Mouse (Mus musculus): ENCODE data around the gene Ajm1.

Ajm1 gene

DNA sequence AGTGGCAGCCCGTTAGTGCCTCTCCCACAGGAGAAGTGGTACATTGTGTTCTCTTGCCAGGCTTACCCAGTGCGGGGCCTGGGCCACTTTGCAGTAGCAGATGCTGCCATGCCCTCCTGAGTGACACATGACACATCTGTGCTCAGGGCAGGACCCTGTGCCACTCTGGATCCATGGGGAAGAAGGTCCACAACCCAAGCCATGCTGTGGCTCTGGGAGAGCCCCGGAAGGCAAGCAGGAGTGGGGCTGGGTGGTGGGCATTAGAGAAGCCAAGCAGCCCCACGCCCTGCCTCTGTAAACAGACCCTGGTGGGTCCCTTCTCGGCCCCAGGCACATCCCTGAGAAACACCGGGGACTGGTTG, 1.5 kb upstream of the Ajm1 start:
- DNase-seq = no peak

DNA sequence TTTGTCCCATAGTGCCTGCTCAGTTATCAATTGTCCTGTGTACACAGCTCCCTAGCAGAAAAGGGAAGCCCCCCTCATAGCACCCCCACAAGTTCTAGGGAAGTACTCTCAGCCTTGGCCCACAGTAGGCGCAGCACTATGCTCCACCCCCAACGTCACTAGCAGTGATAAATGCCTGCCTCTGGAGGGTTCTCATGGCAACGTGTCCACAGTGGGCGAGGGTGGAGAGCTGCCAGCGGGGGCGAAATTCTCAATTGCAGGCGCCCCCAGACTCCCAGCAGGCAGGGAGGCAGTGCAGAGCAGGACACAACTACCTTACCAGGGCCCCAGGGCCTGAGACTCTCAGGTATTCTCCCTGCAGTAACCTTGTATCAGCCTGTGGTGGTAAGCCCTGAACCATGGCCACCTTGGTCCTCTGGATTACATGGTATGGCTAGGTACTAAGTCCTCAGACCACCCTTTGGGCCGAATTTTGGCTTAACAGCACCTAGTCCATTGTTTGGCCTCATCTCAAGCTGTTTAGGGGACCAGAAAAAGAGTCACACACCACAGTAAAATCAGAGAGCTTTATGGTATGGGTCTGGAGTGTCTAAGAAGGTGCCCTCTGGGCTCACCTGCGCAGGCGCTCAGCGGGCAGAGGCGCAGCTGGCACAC, 1.0 kb upstream of the Ajm1 start:
- no peak for DNase-seq

DNA sequence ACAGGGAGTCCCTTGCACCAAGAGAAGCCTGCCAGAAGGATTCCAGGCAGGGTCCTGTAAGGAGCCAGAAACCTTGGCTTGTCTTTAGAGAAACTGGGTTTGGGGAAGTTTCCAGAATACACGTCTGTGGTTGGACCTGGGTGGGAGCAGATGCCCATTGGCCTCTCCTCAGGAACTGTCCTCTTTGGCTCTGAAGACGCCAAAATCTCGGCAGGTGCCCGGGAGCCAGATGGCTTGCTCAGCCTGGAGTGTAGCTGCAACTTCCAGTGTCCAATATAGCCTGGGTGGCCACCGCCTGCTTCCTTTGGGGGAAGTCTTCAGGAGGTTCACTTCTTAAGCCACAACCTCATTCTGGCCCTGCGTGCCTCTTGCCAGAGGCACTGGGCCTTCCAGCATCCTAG, 344 bp upstream of the Ajm1 start:
- DNase-seq = no peak

DNA sequence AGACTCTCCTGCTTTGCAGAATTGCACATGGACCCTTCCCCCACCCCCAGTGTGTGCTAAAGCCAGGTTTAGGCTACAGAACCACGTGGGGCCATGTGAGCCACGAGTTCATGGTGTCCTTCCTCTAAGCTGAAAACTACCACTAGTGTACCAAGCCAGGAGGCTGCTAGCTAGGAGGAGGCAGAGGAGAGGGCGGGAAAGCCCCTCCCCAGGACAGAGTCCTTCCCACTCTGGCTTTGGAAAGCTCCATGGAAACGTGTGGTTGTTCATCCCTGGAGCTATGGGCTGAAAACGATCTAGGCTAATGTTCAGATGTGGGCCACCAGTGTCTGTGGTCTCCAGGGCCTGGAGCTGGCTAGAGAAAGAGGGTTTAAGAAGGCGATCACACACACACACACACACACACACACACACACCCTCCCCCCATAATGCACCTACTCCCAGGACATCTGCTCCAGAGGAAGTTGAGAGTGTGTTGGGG, 896 bp downstream of the Ajm1 start:
- DNase-seq = no peak

DNA sequence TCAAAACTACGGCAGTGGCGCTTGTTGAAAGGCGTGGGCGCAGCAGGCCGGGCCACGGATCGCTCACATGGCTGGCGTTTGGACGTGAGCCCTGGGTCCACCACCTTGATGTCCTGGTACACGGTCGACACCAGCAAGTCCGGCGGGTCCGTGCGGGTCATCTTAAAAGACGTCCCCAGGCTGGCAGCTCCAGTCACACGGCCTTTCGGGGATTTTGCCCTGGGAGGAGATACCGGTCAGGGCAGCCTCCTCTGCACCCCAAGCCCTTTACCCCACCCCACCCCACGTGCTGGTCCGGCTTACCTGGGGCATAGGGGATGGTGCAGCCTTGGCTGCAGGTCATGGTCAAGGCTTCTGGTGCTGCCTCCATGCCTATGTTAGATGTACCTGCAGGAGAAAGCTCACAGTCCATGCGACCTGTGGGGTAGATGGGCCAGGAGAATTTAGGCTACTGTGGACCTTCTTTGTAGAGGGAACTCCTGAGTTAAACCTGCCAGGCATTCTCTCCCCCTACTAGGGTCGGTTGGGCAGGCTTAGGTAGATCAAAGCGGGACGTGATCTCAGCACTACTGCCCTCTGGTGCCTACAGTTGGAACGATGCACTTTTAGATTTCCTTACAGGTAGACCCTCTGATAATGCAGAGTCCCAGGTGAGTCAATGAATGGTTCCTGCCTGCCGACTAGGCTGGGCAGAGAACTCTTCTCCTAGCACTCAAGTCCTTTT, 1.7 kb downstream of the Ajm1 start:
- peak in 1 of 2 experiments; percentile 67 for DNase-seq

DNA sequence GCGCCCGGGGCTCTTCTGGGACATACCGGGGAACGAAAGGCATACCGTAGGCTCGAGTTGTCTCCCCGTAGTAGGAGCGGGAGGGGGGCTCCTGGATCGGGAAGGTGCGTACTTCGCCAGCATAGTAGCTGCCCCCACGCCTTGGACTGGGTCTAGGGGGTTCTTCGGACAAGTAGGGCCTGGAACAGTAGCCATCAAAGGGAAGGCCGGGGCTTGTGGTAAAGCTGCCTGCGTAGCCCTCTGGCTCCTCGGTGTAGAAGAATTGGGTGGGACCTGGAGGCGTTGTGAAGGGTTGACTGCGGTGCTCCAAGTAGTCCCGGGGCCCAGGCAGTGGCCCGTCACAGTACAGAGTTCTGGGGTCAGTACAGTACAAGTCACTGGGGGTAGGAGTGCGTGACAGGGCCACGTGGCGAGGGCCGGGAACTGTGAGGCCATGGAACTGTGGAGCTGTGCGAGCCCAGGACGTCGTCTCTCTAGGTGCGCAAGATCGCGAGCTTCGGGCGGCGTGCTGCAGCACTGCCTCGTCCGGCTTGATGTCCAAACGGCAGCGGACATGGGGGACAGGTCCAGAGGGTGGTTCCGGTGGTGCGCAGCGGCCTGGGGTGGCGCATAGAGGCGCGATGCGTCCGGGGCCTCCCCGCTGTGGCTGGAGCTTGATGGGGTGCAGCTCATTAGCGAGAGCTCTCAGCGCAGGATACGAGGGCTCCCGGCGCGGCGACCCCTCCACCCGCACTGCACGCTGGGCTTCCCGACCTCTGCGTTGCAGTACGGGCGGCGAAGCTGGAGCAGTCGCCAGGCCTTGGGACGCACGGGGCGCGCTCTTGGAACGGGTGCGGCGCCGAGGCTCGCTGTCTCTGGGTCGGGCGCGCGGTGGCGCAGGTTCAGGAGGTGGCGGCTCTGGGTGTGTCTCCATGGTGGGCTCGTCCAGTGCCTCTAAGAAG, 2.5 kb downstream of the Ajm1 start:
- DNase-seq = no peak

DNA sequence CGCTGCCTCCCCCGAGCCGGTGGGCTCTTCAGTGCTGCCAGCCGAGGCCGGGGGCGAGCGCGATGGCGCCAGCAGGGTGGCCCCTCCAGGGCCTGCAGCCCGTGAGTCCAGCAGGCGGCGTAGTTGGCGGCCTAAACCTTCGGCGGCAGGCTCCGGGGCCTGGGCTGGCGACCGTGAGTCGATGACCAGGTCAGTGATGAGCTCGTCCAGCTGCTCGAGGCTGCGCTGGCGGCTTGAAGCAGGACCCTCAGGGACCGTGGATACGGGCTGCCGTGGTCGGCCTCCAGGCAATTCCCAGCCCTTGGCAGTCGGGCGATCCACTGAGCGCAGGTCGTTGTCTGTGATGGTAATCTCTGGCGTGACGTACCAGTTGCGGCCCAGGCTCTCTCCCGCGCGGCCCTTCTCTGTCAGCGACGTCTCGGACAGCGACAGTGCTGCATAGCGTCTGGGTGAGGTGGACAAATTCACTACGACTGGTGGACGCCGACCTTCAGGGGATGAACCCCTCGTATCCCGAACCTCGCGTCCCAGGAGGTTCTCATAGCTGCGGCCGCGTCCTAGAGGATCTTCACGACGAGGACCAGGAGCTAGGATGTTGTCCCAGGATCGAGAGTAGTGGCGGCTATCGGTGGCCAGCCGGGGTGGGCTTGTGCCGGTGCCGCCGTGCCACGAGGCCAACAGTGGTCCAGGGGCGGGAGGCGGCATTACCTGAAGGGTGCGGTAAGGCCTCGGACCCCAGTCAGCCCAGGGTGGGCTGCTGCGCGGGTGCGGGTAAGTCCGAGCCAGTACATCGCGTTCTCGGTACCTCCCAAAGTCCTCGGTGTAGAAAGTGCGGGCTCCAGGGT, 3.4 kb downstream of the Ajm1 start:
- no peak for DNase-seq

DNA sequence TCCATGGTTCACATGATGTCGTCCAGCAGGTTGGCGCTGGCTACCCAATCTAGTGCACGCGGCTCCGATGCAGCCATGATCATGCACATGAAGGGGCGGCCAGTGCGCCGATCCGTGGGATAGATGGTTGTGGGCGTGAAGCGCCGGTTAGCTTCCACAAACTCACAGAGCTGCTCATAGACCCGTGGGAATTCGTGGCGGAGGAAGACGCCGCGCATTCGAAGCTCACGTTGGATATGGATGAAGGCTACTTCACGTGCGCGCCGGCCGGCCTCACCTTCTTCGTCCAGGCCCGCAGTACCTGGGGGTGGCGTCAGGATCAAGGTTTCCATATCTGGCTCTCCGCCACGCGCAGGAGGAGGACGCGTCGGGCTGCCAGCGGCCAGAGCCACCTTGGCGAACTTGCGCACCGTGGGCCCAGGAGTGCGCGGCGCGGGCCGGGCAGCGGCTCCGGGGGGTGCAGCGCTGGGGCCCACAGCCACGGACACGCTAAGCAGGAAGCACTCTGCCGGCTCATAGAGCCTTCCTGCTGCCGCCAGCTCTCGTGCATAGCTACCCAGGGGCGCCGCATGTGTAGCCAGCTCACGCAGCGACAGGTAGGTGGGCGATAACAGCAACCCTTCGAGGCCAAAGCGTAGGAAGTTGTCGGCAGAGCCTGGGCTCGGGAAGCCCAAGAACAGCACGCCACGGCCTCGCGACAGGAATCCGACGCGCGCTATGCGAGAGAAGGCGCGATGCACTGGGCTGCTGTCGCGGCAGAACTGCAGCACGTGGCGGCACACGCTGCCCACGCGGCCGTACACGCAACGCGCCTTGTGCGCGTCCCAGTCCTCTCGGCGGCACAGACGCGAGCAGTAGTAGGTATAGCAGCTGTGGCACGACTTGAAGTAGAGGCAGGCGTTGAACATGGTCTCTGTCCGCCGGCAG, 4.3 kb downstream of the Ajm1 start:
- DNase-seq = no peak

DNA sequence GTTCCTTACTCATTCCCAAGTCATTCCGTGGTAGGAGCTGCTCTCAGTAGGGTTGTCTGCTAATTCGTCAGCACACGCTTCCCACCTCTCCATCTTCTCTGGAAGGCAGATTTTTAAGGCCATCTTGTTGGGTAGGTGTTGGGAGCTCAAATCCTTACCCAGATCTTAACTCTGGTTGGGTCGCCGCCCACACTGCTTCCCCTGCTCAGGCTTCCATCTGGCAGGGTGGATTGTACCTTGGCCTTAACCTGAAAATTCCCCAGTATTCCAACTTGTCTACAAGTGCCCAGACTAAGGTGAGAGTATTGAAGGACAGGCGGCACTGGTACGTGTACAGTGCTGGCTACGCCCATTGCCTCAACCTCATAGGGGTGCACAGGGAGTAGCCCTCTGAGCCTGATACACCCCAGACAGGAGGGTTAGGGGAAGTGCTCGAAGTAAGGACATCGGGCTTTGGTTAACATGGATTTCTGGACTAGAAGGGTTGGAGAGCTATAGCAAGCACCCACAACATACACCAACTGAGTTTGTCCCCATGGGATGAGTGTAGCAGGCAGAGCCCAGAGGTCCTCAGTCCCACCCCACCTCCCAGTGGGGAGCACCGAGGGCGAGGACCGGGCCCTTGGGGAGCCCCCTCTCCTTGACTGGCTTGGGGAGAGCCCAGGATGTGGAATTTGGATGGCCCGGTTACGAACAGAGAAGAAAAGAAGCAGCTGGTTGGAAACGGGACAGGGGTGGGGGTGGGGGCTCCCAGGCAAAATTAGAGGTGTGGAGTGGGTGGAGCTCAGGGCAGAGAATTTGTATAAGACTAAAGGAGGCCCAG, 5.3 kb downstream of the Ajm1 start:
- DNase-seq = no peak

DNA sequence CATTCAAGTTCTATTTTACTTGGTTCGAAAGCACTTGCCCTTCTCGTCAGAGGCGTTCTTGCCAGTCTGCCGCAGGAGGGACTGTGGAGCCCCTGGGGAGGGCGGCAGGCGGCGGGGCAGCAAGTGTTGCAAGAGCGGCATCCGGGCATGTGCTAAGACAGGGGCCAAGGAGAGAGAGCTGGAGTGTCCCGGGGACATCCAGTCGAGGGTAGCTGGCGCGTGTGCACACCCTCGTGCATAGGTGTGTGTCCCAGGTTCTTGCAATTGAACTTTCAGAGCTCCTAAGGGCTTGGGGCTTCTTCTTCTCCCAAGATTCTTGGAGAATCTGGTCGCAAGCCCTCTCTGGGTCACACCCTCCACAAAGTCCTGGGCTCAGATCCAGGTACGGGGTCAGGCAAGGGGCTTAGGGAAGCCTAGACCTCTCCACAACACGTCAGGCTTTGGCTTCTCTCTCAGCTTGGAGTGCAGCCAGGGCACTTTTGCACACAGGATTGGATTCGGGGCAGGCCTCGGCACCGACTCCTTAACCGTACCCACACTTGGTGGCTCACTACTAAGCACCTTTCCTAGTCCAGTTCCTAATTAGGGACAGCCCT, 6.0 kb downstream of the Ajm1 start:
- no peak for DNase-seq

DNA sequence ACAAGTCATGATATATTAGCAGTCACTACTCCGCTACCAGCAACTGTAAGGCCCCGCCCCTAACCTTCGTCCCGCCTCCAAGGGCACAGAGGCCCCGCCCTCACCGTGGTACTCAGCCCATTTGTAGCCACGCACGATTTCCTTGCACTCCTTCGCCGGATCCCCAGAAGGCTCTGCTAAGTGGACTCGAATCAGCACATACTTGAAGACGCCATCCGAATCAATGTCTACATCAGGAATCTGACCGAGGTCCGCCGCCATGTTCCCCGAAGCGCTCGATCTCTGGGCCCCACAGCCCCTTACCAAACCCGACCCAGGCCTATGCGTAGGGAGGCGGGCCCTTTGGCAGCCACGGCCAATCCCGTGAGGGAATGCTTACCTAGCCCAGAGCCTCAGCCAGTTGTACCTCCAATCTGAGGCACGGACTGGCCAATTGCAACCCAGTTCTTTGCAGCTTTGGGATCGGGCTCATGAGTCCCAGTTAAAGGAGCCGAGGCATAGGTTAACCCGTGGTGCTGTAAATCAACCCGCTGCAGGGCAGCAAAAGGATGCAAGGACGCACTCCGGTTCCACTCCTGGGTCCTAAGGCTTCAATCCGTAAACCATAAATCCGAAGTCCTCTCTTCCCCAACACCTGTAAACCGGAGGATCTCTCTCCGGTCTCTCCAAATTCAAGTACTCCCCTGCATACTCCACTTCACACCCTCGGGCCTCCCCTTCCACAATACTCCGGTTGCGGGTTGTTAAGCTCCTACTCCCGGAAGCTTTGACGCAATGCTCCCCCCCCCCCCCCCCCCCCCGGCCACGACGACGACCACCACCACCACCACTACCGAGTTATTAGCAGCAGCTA, 6.8 kb downstream of the Ajm1 start, which contains the start of the genes Mamdc4 and Phpt1:
TSS of gene Mamdc4 (minus strand) at position 267 of the 853 bp plus-strand sequence.
TSS of gene Phpt1 (minus strand) at position 646 of the 853 bp plus-strand sequence.
- DNase-seq = peak; percentile 98

DNA sequence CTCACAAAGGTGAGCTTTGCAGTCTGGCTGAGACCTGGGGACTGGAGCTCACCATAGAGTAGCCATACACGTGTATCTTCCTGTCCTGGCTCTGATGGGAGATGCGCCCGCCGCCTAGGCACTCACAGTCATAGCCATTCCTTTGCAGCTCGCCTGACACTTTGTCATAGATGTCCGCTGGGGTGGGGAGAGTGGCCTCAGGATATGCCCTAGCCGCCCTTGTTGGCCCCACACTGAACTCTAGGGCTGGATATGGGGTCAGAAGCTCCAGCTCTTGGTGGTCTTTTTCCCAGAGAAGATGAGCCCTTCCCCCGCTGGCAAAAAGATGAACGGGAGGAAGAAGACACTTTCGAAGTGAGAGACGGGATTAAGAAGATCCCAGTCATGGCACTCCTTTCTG, 7.4 kb downstream of the Ajm1 start:
- no peak for DNase-seq

DNA sequence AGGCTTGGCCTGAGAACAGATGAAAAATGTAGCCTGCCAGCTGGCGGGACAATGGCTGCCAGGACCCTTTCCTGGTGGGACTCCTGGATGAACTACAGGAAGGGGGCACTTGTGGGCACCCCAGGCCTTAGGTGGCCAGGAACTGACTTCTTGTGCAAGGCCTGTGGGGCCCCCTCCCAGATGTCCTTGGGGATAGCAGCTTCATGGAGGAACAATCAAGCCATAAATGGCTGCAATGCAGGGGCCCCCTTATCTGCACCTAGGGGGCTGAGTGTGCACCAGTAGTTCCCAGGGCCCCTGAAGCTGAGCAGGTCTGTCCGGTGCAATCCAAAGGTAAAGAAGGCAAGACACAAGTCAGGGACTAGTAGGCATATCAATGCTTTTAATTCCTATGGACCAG, 8.5 kb downstream of the Ajm1 start:
- no peak for DNase-seq

DNA sequence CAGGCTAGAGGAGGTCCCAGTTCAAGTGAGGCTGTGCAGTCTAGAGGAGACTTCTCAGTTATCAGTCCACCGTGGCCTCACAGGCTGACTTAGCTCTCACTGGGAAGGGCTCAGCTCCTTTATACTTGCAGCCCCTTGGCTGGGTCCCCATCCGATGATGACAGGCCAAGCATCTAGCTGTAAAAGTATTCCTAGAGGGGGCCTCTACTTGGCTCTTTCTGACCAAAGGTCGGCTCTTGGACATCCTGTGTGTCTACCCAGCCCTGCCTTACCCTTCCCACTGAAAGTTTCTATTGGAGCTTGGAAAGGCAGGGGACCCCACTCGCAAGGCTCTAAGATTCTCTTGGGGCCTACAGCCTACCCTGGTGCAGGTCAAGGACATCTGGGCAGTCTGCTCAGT, 10.3 kb downstream of the Ajm1 start:
- no peak for DNase-seq

DNA sequence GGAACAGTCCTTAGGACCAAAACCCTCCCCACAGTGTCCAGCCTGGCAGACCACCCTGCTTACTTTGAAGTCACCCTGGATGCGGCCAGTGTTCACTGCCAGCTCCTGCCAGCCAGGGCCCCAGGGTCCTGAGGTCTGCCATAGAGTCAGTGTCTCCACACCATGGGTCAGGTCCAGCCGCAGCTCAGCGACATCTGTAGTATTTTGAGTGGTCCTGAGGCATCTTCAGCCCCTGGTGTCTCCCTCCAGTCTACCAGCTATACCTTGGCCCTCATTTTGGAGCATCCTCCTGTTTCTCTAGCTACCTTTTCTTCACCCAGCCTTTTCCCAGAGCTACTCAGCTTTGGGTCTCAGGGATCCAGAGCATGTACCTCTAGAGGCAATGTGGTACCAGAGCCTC, 12.2 kb downstream of the Ajm1 start:
- DNase-seq = no peak

DNA sequence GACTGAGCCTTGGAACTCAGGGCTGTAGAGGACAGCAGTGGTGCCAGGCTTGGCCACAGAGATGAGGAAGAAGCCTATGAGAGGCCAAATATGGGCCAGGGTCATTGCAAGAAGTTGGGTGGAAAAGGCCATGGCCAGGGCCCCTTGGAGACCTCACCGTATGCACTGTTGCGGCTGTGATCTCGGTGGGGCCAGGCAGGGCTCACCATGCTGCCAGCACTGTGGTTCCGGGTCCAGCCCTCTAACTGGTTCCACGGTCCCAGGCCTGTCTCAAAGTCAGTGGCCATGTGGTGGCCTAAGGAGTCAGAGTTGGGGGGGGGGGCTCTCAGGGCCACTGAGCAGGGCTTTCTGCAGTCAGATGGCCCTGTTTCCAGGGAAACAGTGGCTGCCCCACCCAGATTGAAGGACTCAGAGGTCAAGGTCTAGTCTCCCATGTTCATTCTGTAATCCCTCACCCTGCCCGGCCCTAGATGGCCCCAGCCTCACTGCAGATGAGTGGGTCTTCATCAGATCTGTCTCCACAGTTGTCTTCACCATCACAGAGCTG, 13.0 kb downstream of the Ajm1 start:
- DNase-seq = no peak

DNA sequence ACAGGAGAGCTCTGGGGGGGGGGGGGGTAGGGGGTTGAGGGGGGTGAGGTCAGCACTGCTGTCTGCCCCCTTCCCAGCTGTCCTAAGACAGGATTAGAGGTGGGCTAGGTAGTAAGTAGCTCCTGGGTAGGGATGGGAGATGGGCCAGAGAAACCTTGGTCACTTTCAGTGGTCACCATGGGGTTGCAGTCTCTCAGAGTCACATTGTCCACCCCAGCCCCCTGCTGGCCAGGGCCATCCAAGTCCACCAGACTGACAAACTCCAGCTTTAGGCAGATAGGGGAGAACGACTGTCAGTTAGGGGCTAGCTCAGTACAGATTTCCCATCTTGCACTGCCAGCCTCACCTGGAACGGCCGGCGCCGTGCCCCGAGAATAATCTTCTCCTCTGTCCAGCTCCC, 15.0 kb downstream of the Ajm1 start:
- DNase-seq = no peak

DNA sequence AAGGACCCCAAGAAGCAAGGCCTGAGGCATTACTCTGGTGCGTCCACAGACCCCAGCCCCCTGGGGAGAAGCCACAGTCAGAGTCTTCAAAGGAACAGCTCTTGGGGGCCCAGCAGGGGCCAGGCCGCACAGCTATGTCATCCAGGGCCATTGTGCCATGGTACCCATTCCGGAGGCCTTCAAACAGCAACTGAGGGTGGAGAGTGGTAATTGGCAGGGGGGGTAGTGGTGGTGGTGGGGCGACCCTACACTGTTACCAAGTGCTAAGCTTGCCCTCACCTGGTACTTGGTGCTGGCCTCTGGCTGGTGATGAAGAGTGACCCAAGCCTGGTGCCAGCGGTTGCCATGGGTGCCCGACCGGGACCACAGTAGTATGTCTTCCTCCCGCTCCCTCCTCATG, 15.8 kb downstream of the Ajm1 start:
- DNase-seq = no peak

DNA sequence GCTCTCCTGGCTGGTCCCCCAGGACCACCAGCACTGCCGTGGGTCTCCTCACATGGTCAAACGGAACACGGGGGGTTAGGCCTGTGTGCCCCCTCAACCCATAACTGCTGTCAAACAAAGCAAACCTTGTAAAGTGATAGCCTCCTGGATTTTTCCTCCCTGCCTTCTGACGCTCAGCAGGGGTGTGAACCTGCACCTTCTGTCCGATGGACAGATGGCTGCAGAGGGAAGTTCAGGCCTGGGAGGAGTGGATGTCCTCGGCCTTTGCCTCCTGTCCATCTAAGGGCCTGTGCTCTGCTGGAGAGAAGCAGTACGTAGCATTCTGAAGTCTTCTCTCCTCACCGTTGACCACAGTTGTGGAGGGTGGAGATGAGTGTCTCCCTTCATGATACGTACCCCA, 19.6 kb downstream of the Ajm1 start:
- no peak for DNase-seq

Data from kidney, adult 8-10 months (tissue).